Mouse (Mus musculus) embryonic fibroblast, embryonic 13.5 days (primary cell): ENCODE results near the gene Kctd18. TPM values are rescaled to one million over a fixed set of nuclear protein-coding genes. Genes with fewer than 3 reads are reported as not detected.
A peak's percentile ranks its signal among the peaks of the same experiment; 100 is the strongest.
"Not testable (repeated sequence)": the region's sequence is repeated elsewhere in the genome, so short reads cannot be mapped to it uniquely, and the experiment has no call there.

Source experiments
- H3K27ac ChIP-seq: 2 replicates; pipeline ENCODE4 v1.5.1; 2012; ENCODE audit warnings: low read length, control low read depth, inconsistent platforms; ENCODE audit not compliant: insufficient read depth
- H3K4me1 ChIP-seq: 2 replicates; pipeline ENCODE4 v1.6.1; 2011; ENCODE audit warnings: low read length; ENCODE audit not compliant: control insufficient read depth, insufficient read depth
- H3K4me3 ChIP-seq: 2 replicates; pipeline ENCODE4 v1.5.1; 2011; ENCODE audit warnings: mild to moderate bottlenecking, control low read depth, low read length; ENCODE audit not compliant: insufficient read depth
- CTCF ChIP-seq: IDR thresholded peaks from 2 replicates; pipeline ENCODE4 v1.5.1; 2011; ENCODE audit warnings: mild to moderate bottlenecking, control low read depth, low read length, moderate library complexity, borderline replicate concordance; ENCODE audit not compliant: insufficient read depth
- POLR2A ChIP-seq: IDR thresholded peaks from 2 replicates; pipeline ENCODE4 v1.6.1; 2011; ENCODE audit warnings: low read depth, mild to moderate bottlenecking, control low read depth, low read length, moderate library complexity
- polyA plus RNA-seq: library from polyadenylated mRNA; stranded (reverse); fragments of >200 nt; gene quantifications from 2 replicates; pipeline ENCODE4 v1.2.4, GENCODE M21; 2011; ENCODE audit warnings: low read depth; ENCODE audit not compliant: missing spikeins, insufficient read length

Gene Kctd18
- polyA plus RNA-seq, 1 experiment, result 19.2 TPM

- TF ChIP-seq CTCF (no peak), POLR2A (no peak)
- no peak overlapping the region for H3K4me3 ChIP-seq
- H3K4me1 ChIP-seq, result no peaks in the 10 kb centered on the region
- no peak overlapping the region for H3K27ac ChIP-seq
These were observed 26.8 kb upstream of the Kctd18 start for GRCm38 (mm10) chr1:58045546-58045945.

GRCm38 (mm10) chr1:58045076-58045475 lies 26.3 kb upstream of the Kctd18 start:
- no peak overlapping the region for H3K27ac ChIP-seq
- no peaks in the 10 kb centered on the region; the same call in 1 of the 2 replicates for H3K4me1 ChIP-seq
- H3K4me3 ChIP-seq, result no peak overlapping the region
- TF ChIP-seq POLR2A, result no peak
- TF ChIP-seq CTCF, result no peak

DNA sequence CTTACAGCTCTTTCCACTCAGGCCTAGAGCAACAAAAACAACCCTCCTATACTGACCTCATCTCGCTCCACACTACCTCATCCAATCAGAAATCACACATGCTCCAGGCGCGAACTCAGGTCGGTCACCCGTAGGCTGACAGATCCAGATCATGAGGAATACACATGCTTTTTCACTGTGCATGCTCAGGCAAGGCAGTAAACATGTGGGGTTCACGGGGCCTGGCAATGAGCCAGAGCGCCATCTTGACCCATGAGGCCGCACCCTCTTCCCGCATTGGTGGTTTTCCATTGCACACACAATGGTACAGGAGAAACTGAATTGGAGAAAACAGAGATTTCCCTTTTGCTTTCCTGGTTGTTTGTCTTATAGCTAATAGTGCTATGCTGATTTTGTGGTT lies 18.6 kb upstream of the Kctd18 start:
- not testable (repeated sequence) for H3K27ac ChIP-seq, H3K4me1 ChIP-seq, H3K4me3 ChIP-seq

- H3K4me1 ChIP-seq, result no peaks in the 10 kb centered on the region
- TF ChIP-seq POLR2A (no peak), CTCF (peak; percentile 56; the same call in 1 of the 2 replicates)
- no peak overlapping the region; the same call in 1 of the 2 replicates for H3K27ac ChIP-seq
- no peak overlapping the region for H3K4me3 ChIP-seq
These were observed 12.5 kb upstream of the Kctd18 start for GRCm38 (mm10) chr1:58031160-58031769.

- TF ChIP-seq CTCF (no peak), POLR2A (no peak)
- no peaks in the 10 kb centered on the region for H3K4me1 ChIP-seq
- H3K27ac ChIP-seq, result peak overlapping the region; percentile 85
- peak overlapping the region; percentile 21 for H3K4me3 ChIP-seq
These were observed 11.6 kb upstream of the Kctd18 start for GRCm38 (mm10) chr1:58030156-58030871.

GRCm38 (mm10) chr1:58029636-58030117 lies 10.9 kb upstream of the Kctd18 start, which contains the start of gene Aox1:
Aox1 (plus strand) TSS chr1:58029931.
- TF ChIP-seq CTCF (no peak), POLR2A (peak; percentile 65)
- Histone ChIP-seq H3K4me1 (no peaks in the 10 kb centered on the region), H3K27ac (peak within 1 kb of the TSS; percentile 85), H3K4me3 (peak within 1 kb of the TSS; percentile 21)

- no peak for TF ChIP-seq POLR2A
- TF ChIP-seq CTCF, result no peak
- no peak overlapping the region for H3K27ac ChIP-seq
- no peak overlapping the region for H3K4me3 ChIP-seq
- no peaks in the 10 kb centered on the region for H3K4me1 ChIP-seq
These were observed 9.0 kb upstream of the Kctd18 start for GRCm38 (mm10) chr1:58027707-58028106.

DNA sequence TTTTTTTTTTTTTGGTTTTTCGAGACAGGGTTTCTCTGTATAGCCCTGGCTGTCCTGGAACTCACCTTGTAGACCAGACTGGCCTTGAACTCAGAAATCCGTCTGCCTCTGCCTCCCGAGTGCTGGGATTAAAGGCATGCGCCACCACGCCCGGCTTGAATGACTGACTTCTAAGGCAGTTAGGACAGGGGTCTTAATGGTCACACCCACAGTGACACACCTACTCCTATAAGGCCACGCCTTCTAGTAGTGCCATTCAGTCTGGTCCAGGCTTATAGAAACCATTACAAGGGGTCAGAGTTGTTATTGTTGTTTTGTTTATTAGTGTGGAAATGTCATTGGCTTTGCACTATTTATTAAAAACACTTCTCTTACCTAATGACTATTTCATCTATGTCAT lies 12.4 kb downstream of the Kctd18 start:
- H3K4me3 ChIP-seq, H3K4me1 ChIP-seq, H3K27ac ChIP-seq: not testable (repeated sequence)

DNA sequence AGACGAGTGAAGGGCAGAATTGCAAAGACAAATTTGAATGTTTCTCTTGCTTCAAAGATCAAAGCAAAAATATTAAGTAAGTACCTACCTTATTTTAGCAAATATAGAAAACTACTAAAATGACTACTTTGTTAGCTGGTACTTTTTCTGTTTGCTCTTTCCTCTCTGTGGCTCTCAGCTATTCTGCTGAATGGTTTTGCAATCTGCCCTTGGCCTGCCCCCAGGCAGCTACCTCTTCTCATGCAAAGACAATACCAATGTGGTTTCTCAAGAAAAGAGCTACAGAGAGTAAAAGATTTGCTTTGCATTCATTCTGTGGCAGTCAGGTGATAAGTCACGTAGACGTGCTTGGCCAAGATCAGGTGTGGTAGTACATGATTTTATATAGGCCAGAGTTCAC lies 20.6 kb downstream of the Kctd18 start:
- Histone ChIP-seq H3K4me1 (no peaks in the 10 kb centered on the region), H3K4me3 (no peak overlapping the region), H3K27ac (no peak overlapping the region)
- TF ChIP-seq POLR2A, result no peak

DNA sequence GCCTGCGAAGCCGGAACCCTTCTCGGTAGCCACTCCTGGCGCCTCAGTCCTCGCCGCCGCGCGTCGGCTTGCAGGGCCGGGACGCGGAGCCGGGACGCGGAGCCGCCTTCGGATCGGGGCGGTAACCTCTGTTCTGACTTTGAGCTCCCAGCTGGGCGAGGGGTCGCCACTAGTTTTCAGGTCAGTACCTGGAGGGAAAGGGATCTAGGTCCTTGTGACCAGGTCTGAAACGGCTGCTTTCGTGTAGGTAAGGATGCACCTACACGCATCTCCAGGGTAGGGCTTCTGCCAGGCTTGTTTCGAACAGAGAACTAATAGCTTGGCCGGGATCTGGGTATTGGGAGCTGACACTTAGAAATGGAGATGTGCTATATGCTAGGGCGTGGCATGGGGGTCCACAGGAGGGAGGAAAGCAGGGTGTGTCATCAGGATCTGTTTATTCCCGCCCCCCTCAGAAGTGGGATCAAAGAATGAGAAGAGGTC lies 22.6 kb downstream of the Kctd18 start:
- no peak for TF ChIP-seq POLR2A
- no peak for TF ChIP-seq CTCF
- H3K4me1 ChIP-seq, result no peaks in the 10 kb centered on the region
- H3K4me3 ChIP-seq, result peak overlapping the region; percentile 77
- H3K27ac ChIP-seq, result no peak overlapping the region
